Mouse (Mus musculus): ENCODE measurements around the gene Sh3bp1.
A peak's percentile ranks its signal among the peaks of the same experiment; 100 is the strongest.
"Not testable (repeated sequence)": the region's sequence is repeated elsewhere in the genome, so short reads cannot be mapped to it uniquely, and the experiment has no call there.

Sh3bp1 gene

DNA sequence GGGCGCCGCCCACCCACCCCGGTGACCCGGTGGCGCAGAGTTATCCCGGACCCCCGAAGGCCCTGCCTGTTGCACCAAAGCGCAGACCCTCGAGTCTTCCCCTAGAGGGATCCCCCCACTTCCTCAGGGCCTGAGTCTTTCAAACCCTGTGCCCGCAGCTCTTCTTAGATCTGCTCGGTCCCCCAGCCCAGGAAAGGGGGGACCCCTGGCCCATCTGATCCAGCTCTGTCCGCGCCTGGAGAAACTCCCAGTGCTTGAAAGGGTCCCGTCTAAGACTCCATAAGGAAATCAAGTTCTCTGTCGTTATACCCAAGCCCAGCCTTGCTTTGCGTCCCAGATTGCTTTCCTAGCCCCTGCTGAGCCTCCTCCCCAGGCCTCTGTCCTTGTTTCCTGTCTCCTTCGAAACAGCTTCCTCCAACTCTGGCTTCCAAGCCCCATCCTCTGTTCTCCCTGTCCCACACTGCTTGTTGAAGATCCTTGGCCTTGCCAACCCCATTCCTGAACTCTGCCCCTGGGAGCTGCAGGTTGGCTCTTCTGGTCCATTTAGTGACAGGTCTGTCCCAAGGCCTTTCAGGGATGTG lies 21.7 kb upstream of the Sh3bp1 start:
- peak in 1 of 2 experiments; percentile 41 for DNase-seq

DNA sequence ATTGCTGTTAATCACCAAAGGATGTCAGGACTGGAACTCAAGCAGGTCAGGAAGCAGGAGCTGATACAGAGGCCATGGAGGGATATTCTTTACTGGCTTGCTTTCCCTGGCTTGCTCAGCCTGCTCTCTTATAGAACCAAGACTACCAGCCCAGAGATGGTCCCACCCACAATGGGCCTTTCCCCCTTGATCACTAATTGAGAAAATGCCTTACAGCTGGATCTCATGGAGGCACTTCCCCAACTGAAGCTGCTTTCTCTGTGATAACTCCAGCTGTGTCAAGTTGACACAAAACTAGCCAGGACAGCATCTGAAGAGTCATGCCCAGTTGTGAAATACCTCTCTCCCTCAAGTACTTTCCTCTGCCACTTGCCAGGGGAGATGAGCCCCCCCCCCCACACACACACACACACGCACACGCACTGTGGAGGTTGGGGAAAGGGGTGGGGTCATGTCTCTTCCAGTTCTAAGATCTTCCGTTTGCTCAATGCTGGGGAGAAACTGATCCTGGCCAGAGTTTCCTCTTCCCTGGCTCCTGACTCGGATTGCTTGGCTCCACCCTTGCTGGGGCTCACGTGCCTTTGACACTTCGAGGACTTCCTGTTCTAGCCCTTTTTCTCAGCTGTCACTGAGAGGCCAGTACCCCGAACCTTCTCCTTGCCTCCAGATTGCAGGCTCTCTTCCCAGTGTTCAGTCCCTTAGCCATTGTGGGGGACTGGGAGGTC lies 20.6 kb upstream of the Sh3bp1 start:
- not testable (repeated sequence) for DNase-seq

GRCm38 (mm10) chr15:78880432-78880831 lies 19.1 kb upstream of the Sh3bp1 start:
- DNase-seq = no peak

DNA sequence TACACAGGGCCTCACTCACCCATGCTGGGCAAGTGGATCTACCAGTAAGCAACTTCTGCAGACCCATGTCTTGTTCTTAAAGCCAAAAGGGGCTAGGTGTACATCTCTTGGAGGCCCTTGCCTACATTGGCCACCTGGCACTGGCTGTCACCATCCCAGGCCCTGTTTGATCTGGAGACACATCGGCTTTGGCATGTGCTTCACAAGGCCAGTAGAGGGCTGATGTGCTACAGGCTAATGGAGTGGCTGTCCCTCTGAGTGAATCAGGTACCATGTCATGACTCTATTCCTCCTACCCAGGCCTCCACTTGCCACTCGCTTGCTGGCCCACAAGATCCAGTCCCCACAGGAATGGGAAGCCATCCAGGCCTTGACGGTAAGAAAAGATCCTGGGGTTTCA lies 17.7 kb upstream of the Sh3bp1 start:
- DNase-seq = no peak

GRCm38 (mm10) chr15:78889401-78889853 lies 10.1 kb upstream of the Sh3bp1 start:
- DNase-seq = no peak

- DNase-seq = no peak
Measured at GRCm38 (mm10) chr15:78892440-78892839, 7.1 kb upstream of the Sh3bp1 start.

- DNase-seq = no peak
Measured at GRCm38 (mm10) chr15:78894726-78895125, 4.8 kb upstream of the Sh3bp1 start.

DNA sequence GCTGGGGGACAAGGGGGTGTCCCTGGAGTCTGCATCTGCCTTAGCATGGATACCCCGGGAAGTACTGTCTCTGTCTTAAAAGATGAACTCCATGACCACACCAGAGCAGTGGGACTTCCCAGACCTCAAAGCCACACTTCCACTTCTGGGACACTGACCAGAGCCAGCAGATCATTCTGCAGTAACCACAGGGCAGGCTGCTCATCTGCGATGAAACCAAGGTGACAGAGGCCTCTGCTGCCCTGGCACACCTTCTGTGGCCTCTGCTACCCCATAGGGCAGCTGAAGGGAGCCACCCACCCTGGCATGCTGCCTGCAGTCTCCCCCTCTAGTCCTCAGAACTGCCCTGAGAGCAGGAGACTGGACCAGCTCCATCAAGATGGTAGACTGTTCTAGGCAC lies 3.8 kb upstream of the Sh3bp1 start:
- DNase-seq = no peak

DNA sequence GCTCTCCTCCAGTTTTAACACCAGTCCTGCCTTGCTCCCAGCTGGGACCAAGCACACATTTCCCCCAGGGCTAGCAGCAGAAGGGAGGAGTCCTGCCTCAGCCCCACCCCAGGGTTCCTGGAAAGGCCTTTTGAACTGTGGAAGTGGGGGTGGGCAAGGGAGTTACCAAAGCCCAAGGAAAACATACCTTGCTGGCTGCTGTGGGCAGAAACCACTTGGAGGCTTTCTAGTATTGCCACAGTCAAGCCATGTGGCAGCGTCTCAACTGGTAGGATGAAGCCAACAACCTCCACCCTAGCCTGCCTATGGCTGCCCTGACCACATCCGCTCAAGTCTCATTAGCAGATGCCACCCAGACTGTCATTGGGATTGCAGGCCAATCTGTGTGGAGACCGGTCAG lies 3.4 kb upstream of the Sh3bp1 start:
- no peak for DNase-seq

- DNase-seq = no peak
Measured at GRCm38 (mm10) chr15:78897488-78897887, 2.1 kb upstream of the Sh3bp1 start.

DNA sequence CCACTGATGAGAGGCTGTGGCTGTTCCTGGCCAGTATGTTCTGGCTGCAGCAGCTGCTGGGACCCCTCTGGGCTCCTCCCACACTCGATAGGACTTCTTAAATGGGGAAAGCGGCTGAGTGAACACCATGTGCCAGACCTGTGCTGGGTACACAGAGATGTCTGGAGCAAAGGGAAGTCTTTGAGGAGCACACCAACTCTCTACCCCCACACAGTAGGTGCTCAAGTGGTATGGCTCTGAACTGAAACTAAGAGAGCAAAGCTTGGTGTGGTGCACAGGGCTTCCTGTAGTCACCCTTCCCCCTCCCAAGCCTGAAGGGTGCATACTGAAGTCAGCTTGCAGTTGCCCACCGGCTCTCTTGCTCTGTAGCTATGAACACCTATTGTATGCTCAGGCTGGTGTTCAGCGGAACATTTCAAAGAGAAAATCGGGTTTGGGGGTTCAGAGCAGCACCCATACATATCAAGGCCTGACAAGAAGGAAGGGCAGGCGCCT lies 1.0 kb upstream of the Sh3bp1 start:
- DNase-seq = no peak

GRCm38 (mm10) chr15:78899409-78899739 lies 194 bp upstream of the Sh3bp1 start, which contains the start of gene Gm49510:
Gm49510 (plus strand) TSS chr15:78899667.
- DNase-seq = no peak

- DNase-seq = no peak
Measured at GRCm38 (mm10) chr15:78900585-78901421, 1.2 kb downstream of the Sh3bp1 start.

- no peak for DNase-seq
Measured at GRCm38 (mm10) chr15:78901422-78901789, 1.8 kb downstream of the Sh3bp1 start.

GRCm38 (mm10) chr15:78903243-78903642 lies 3.7 kb downstream of the Sh3bp1 start:
- DNase-seq = peak; percentile 85 to 92

GRCm38 (mm10) chr15:78908399-78908798 lies 8.8 kb downstream of the Sh3bp1 start:
- no peak for DNase-seq

GRCm38 (mm10) chr15:78908982-78909381 lies 9.4 kb downstream of the Sh3bp1 start:
- no peak for DNase-seq

DNA sequence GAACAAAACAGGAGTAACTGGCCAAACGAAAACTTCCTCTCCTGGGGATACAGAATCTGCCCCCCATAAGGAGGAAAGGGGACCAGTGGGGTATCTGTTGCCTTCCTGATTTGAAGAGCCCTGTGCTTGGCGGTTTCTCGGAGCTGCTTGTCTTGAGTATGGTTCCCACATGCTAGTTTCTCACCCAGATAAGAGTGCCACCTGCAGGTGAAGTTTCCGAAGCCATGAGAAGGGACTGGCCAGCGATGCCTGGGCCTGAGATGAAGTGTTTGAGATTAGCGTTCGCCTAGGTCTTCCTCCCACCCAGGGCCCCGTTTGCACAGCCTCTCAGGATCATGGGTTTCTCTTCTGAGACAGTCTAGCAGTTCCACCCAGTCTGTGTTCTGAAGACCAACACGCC lies 12.5 kb downstream of the Sh3bp1 start:
- peak; percentile 55 to 80 for DNase-seq

DNA sequence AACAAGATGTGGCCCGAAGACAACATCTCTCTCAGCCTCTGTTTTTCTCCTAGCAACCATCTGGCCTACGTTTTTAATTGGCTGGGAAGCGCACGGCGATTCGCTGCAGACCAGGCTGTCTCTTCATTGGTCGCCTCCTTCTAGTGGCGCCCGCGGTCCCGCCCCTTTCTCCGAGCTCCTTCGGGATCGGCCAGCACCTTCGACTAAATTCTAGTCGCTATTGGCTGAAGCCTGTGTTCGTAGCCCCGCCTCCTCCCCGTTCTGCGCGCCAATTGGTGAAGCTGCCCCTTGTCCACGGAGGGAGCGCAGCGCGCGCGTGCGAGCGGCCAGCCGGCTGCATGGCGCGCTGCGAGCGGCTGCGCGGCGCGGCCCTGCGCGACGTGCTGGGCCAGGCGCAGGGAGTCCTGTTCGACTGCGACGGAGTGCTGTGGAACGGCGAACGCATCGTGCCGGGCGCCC lies 14.1 kb downstream of the Sh3bp1 start, which contains the start of gene Pdxp:
TSS of gene Pdxp (plus strand) at position 288 of the 459 bp plus-strand sequence.
- peak; percentile 97 to 99 for DNase-seq

GRCm38 (mm10) chr15:78914091-78914822 lies 14.7 kb downstream of the Sh3bp1 start:
- DNase-seq = peak; percentile 82 to 83

GRCm38 (mm10) chr15:78914823-78915659 lies 15.5 kb downstream of the Sh3bp1 start:
- DNase-seq = peak; percentile 47 to 60

DNA sequence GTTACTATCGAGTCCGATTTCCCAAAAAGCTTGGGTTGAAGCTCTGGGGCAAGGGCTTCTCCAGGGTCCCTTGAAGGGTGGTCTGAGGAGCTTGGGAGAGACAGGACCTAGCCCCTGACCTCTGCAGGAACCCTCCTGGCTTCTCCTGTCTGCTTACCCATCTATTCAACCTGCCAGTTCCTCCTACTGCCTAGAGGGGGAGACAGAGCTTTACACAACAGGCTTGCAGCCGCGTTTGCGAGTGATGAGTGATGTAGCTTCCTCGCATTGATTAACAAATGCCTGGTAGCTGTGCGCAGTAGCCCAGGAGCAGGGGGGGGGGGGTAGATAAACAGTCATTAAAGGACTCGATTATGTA lies 16.1 kb downstream of the Sh3bp1 start:
- peak; percentile 77 to 84 for DNase-seq
